Mouse (Mus musculus) heart, postnatal 10 days (tissue): ENCODE measurements around the gene Zfp658. TPM values are rescaled to one million over a fixed set of nuclear protein-coding genes. Genes with fewer than 3 reads are reported as not detected.

Source experiments
- DNase-seq, 2 experiments: peaks; one replicate each; pipeline ENCODE4 v3.0.0; 2021
- intact Hi-C: fragments of 180-260 bp; cut with DNase I; formaldehyde crosslinking; loops from one replicate; pipeline ENCODE4 v1.15.1; 2025
- total RNA-seq, 2 experiments: library from RNA; stranded (reverse); gene quantifications; 2 replicates each; pipeline ENCODE4 v1.2.3; 2021

The Zfp658 gene
- total RNA-seq, 2 experiments from 2014 or later = 0.81 to 1.5 TPM

- intact Hi-C loops = loop anchor here (2.0 to 5.0 kb wide), 4 partner anchors 17 to 887 kb away; partner anchors contain the start of genes Ctu1, Vsig10l, Zfp658 and Zfp975
These were observed 17.6 kb downstream of the Zfp658 start, which contains the start of gene Zfp719 for GRCm38 (mm10) chr7:43579440-43580171. Zfp719 (plus strand) TSS chr7:43579610.

GRCm38 (mm10) chr7:43580526-43580925 lies 18.5 kb downstream of the Zfp658 start:
- intact Hi-C loops = loop anchor here (5.0 kb wide), 2 partner anchors 118 to 888 kb away; partner anchors contain the start of genes Vsig10l and Zfp975
- DNase-seq = no peak

More at GRCm38 (mm10) chr7:43579440-43580171, 17.6 kb downstream of the Zfp658 start, which contains the start of gene Zfp719:
- DNase-seq = peak; percentile 92

GRCm38 (mm10) chr7:43584790-43585189 lies 22.7 kb downstream of the Zfp658 start:
- DNase-seq = no peak
- intact Hi-C loops = loop anchor here (5.0 kb wide), 2 partner anchors 122 to 892 kb away; partner anchors contain the start of genes Vsig10l and Zfp975

- no peak for DNase-seq
- intact Hi-C loops = no loop called here
These were observed 39.8 kb downstream of the Zfp658 start for GRCm38 (mm10) chr7:43601884-43602283.

- peak; percentile 50 to 63 for DNase-seq
- intact Hi-C loops = no loop called here
These were observed 45.1 kb downstream of the Zfp658 start, which contains the start of gene Zfp819 for GRCm38 (mm10) chr7:43606896-43607742. Zfp819 (plus strand) TSS chr7:43607169.

GRCm38 (mm10) chr7:43607743-43608287 lies 45.8 kb downstream of the Zfp658 start:
- intact Hi-C loops = no loop called here
- no peak for DNase-seq

- intact Hi-C loops = no loop called here
- DNase-seq = no peak
These were observed 46.3 kb downstream of the Zfp658 start for GRCm38 (mm10) chr7:43608316-43608824.

GRCm38 (mm10) chr7:43613816-43614551 lies 51.9 kb downstream of the Zfp658 start:
- no peak for DNase-seq
- intact Hi-C loops = no loop called here

GRCm38 (mm10) chr7:43622927-43623326 lies 60.9 kb downstream of the Zfp658 start:
- intact Hi-C loops = no loop called here
- no peak for DNase-seq

- no peak for DNase-seq
- intact Hi-C loops = no loop called here
These were observed 61.8 kb downstream of the Zfp658 start for GRCm38 (mm10) chr7:43623819-43624218.

Other genes with a start within 250 kb of the Zfp658 start
- gene Zfp715, start 249.0 kb upstream of the Zfp658 start, total RNA-seq = 10 to 100 TPM; 16.7 to 20.1 TPM
- gene Siglecf, start 210.9 kb upstream of the Zfp658 start, total RNA-seq = not detected
- under 1 TPM; 0.14 to 0.20 TPM for gene Siglecg, start 154.1 kb upstream of the Zfp658 start, total RNA-seq
- gene Lim2, start 134.6 kb upstream of the Zfp658 start, total RNA-seq = not detected
- not detected for gene Nkg7, start 125.2 kb upstream of the Zfp658 start, total RNA-seq
- gene Cldnd2, start 121.5 kb upstream of the Zfp658 start, total RNA-seq = not detected
- gene Etfb, start 118.2 kb upstream of the Zfp658 start, total RNA-seq = 1,000 to 10,000 TPM; 1,079 to 1,148 TPM
- gene Gm45233, start 118.1 kb upstream of the Zfp658 start, total RNA-seq = 1 to 10 TPM; 1.7 to 2.1 TPM
- 1 to 10 TPM; 4.4 to 5.0 TPM for gene Vsig10l, start 99.1 kb upstream of the Zfp658 start, total RNA-seq
- gene Iglon5, start 72.2 kb upstream of the Zfp658 start, total RNA-seq = under 1 TPM; 0.37 to 0.89 TPM
- gene 4931406B18Rik, start 56.3 kb upstream of the Zfp658 start, total RNA-seq = not detected
- gene Cd33, start 17.8 kb upstream of the Zfp658 start, total RNA-seq = 1 to 10 TPM; 2.2 to 2.3 TPM
- 1 to 10 TPM; 9.2 to 9.5 TPM for gene Zfp719, start 17.4 kb downstream of the Zfp658 start, total RNA-seq
- gene Zfp819, start 44.9 kb downstream of the Zfp658 start, total RNA-seq = not detected
- not detected for gene Ceacam18, start 72.5 kb downstream of the Zfp658 start, total RNA-seq
- under 1 TPM; 0.81 to 0.94 TPM for gene Siglece, start 97.9 kb downstream of the Zfp658 start, total RNA-seq
- 1 to 10 TPM; 4.8 to 5.4 TPM for gene Ctu1, start 109.8 kb downstream of the Zfp658 start, total RNA-seq
- gene Klk14, start 128.2 kb downstream of the Zfp658 start, total RNA-seq = not detected
- not detected for gene Klk13, start 150.3 kb downstream of the Zfp658 start, total RNA-seq
- not detected for gene Klk12, start 206.6 kb downstream of the Zfp658 start, total RNA-seq
- not detected for gene Klk11, start 212.3 kb downstream of the Zfp658 start, total RNA-seq
- not detected for gene Klk10, start 218.8 kb downstream of the Zfp658 start, total RNA-seq
- gene Klk9, start 229.6 kb downstream of the Zfp658 start, total RNA-seq = not detected
- gene Klk8, start 235.3 kb downstream of the Zfp658 start, total RNA-seq = 10 to 100 TPM; 13.0 to 19.9 TPM
- gene Klk7, start 249.0 kb downstream of the Zfp658 start, total RNA-seq = not detected